Mouse (Mus musculus) lung, adult 2 months (tissue): ENCODE measurements around the gene Tmem151b. TPM values are rescaled to one million over a fixed set of nuclear protein-coding genes. Genes with fewer than 3 reads are reported as not detected.

Source experiments
- DNase-seq: peaks from one replicate; pipeline ENCODE4 v3.0.0; 2022
- H3K4me1 ChIP-seq: fragments of 200-500 bp; 2 replicates; pipeline ENCODE4 v1.6.1; 2011; ENCODE audit warnings: low read length; ENCODE audit not compliant: control insufficient read depth, insufficient read depth
- H3K4me3 ChIP-seq: fragments of 200-500 bp; replicated peaks from 2 replicates; pipeline ENCODE3; 2011; ENCODE audit warnings: low read depth, mild to moderate bottlenecking, control low read depth, low read length; ENCODE audit errors: extremely low read depth
- CTCF ChIP-seq: fragments of 200-500 bp; IDR thresholded peaks from 2 replicates; pipeline ENCODE4 v1.5.1; 2011; ENCODE audit warnings: mild to moderate bottlenecking, low read length, control low read depth; ENCODE audit not compliant: insufficient read depth
- POLR2A ChIP-seq: fragments of 200-500 bp; IDR thresholded peaks from 2 replicates; pipeline ENCODE4 v1.6.1; 2011; ENCODE audit warnings: low read depth, mild to moderate bottlenecking, control low read depth, low read length, borderline replicate concordance; ENCODE audit errors: extremely low read depth
- WGBS: fragments of 180-500 bp; shearing (Covaris S2); methylation state at CpG from one replicate; pipeline ENCODE4 v1.1.7; 2018; 5-methylcytosine and 5-hydroxymethylcytosine counted together
- polyA plus RNA-seq: library from polyadenylated mRNA; depleted of rRNA; stranded (reverse); fragments of >200 nt; gene quantifications from 2 replicates; pipeline ENCODE4 v1.2.3, GENCODE M21; 2012

The Tmem151b gene
- polyA plus RNA-seq, 1 experiment, result 0.11 TPM

DNA sequence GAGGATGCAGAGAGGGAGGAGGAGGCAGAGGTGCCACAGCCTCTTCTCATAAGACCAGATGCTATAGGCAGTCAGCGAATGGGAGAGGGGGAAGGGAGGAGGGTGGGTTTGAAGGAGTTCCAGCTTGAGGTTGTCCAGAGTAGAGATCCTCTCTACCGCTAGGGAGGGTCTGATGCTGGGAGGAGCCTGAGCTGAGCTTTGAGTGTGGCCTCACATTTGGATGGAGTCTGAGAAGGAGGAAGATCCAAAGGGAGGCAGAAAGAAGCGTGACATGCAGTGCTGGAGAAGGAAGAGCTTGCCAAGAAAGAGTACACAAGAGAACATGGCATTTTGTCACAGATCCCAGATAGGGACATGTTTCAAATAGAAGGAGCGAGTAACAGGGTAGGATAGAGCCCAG lies 11.1 kb downstream of the Tmem151b start:
- WGBS, result 49% methylated on average over 4 of the region's 4 CpGs
- no peaks in the 10 kb centered on the region for H3K4me1 ChIP-seq
- no peak overlapping the region for H3K4me3 ChIP-seq
- no peak for TF ChIP-seq CTCF
- no peak for TF ChIP-seq POLR2A
- DNase-seq, result no peak

DNA sequence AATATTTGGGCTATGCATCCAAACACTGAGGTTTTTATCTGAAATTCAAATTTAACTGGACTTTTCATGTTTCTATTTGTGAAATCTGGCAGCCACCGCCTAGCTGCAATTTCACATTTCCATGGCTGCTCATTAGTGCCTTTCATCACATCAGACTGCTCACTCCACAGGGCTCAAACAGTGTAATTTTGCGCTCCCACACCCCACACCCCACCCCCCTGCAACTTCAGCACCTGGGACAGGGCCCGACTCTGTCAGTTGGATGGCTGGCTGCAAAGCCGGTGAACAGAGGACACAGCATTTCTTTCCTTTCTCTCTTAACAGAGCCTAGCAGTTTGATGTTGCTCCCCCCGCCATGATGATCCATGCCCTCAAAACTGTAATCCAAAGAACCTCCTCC lies 13.2 kb downstream of the Tmem151b start:
- H3K4me1 ChIP-seq, result no peaks in the 10 kb centered on the region
- H3K4me3 ChIP-seq, result no peak overlapping the region
- WGBS, result 9% methylated on average over 5 of the region's 5 CpGs
- no peak for DNase-seq
- TF ChIP-seq POLR2A (no peak), CTCF (no peak)

DNA sequence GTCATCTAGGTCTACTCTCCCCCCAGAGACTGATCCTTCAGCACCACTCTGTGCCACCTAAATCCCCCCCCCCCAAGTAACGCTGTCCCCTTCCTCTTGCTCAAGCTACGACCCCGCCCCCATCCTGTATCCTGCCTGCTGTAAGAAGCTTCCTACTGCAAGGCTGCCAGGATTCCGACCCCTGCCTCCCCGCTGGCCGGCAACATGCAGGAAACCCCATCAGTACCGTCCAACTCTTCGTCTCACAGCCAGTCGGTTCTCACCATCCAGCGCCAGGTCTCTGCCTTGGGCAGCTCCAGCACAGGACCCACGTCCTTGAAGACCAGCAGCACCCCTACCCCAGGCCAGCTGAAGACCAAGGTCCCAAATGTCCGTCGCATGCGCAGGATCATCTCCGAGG lies 16.6 kb downstream of the Tmem151b start:
- TF ChIP-seq POLR2A, result no peak
- no peak for TF ChIP-seq CTCF
- Histone ChIP-seq H3K4me1 (no peaks in the 10 kb centered on the region), H3K4me3 (no peak overlapping the region)
- 43% methylated on average over 15 of the region's 15 CpGs for WGBS
- DNase-seq, result no peak

DNA sequence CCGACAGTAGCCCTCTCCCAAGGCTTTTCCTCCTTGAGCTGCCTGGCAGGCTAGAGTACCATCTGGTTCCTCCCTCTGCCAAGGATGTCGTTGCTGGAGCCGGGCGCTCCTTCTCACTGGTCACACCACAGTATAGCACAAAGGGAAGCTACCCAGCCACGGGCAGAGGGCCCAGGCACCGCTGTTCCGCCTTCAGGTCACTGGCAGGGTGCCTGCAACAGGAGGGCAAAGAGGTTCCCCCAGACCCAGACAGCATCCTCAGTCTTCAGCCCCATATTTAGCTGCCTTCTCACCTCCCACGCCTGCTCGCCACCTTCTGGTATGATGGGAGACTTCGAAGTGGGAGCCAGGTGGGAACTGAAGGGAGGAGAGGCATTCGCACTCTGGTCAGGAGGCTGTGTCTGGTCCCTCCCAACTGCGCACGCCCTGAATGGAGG lies 19.1 kb downstream of the Tmem151b start:
- Histone ChIP-seq H3K4me3 (no peak overlapping the region), H3K4me1 (no peaks in the 10 kb centered on the region)
- whole genome bisulfite sequencing, result 34% methylated on average over 13 of the region's 13 CpGs
- no peak for TF ChIP-seq CTCF
- TF ChIP-seq POLR2A, result no peak
- no peak for DNase-seq

DNA sequence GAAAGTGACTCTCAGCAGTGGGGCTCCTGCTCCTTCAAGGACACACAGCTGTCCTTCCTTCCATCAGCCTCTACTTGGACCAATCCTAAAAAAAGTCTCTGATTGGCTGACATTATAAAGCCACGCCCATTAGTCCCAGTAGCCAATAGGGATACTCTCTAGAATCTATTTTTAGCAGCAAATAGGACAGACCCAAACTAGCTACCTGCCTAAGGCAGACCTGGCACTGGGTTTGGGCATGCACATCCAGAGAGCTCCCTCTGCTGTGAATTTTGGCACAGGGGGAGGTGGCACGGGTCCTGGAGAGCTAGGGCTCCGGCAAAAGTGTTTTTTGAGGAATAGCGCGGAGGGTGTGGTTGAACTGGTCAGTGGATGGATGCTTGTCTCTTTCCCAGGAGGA lies 22.9 kb downstream of the Tmem151b start:
- TF ChIP-seq CTCF (no peak), POLR2A (no peak)
- Histone ChIP-seq H3K4me3 (no peak overlapping the region), H3K4me1 (no peaks in the 10 kb centered on the region)
- 24% methylated on average over 5 of the region's 5 CpGs for WGBS
- DNase-seq, result no peak

DNA sequence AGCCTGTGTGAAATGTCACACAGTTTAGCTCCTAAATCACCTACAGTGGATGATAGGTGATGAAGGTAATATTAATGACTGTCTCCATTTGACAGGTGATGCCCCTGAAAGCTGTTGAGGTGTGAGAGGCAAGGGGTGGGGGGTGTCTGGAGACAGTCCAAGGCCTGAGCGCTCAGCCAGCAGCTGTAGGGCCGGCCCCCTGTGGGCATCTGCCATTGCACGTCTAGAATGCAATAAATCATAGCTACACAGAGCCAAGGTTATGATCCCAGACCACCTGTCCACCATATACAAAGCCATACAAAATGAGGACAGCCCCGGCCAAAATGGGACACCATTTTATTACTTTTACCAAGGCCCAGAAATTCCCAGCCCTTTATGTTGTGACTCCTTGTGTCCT lies 24.5 kb downstream of the Tmem151b start:
- Histone ChIP-seq H3K4me1 (no peaks in the 10 kb centered on the region), H3K4me3 (no peak overlapping the region)
- DNase-seq, result no peak
- WGBS, result 61% methylated on average over 4 of the region's 4 CpGs
- TF ChIP-seq CTCF (no peak), POLR2A (no peak)

DNA sequence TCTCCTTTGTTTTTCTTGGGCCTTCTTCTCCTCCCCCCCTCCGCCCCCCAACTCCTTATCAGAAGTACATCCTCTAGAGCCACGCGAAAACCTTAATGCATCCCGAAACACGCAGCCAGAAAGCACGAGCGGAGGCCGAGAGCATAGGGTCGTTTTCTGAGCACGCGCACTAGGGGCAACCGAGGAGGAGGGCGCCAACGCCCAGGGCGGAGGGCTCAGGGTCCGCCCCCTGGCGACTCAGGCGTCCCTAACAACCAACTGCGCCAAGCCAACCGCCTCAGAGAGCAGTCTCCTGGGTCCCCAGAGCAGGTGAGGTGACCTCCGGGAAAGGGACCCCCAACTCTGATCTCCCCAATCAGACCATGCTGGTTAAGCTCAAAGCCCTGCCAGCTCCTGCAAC lies 26.2 kb downstream of the Tmem151b start, which contains the start of gene Tcte1:
Gene Tcte1, plus strand, starts transcription at position 172 of the 400 bp plus-strand sequence.
- TF ChIP-seq CTCF (no peak), POLR2A (no peak)
- no peak within 1 kb of the TSS for H3K4me3 ChIP-seq
- no peaks in the 10 kb centered on the region for H3K4me1 ChIP-seq
- no peak for DNase-seq
- WGBS, result 3% methylated on average over 21 of the region's 21 CpGs

DNA sequence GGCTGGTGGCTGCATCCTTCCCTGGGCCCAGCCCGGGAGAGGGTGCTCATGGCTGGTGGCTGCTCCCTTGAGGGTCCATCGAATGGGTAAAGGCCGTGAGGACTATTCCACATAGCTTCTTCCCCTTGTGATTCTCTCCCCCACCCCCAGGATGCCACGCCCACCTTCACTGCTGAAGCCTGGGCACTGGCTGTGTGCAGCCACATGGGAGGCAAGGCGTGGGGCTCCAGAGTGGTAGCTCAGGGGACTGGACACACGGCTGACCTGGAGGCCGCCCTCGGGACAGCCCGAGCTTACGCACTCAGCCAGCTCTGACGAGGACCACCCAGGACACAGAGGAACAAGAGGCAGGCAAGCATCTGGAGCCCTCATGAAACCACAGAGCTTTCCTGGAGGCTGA lies 29.3 kb downstream of the Tmem151b start:
- no peak for DNase-seq
- 84% methylated on average over 11 of the region's 11 CpGs for WGBS
- no peak for TF ChIP-seq POLR2A
- no peak for TF ChIP-seq CTCF
- Histone ChIP-seq H3K4me1 (no peaks in the 10 kb centered on the region), H3K4me3 (no peak overlapping the region)

DNA sequence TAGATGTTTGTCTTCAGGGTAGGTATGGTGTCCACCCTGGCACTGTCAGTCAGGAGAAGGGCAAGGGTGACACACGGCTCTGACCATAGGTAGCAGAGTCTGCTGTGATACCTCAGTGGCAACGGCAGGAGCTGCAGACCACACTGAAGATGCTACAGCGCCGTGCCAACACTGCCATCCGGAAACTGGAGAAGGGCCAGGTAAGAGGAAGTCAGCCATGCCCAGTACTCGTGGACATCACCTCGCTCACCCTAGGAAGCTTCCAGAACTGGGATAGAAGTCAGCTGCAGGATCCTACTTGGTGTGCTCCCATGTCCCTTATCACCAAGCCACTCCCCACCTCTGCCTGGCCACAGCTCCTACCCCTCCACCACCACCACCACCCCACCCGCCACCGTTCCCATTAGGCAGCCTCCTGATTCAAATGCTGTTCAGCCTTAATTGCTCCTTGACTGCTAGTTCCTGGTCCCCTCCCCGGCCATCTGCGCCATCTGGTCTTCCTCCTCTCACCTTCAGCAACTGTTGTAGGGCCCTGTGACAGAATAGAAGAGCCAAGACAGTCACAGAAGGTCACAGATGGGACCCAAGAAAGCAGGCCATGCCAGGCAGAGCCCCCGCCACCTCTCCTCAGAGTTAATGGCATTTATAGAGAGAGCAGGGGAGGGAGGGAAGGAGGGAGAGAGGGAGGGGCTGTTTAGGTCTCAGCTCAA lies 30.6 kb downstream of the Tmem151b start:
- TF ChIP-seq CTCF, result no peak
- TF ChIP-seq POLR2A, result no peak
- 90% methylated on average over 12 of the region's 12 CpGs for WGBS
- no peak for DNase-seq
- H3K4me3 ChIP-seq, result no peak overlapping the region
- no peaks in the 10 kb centered on the region for H3K4me1 ChIP-seq

DNA sequence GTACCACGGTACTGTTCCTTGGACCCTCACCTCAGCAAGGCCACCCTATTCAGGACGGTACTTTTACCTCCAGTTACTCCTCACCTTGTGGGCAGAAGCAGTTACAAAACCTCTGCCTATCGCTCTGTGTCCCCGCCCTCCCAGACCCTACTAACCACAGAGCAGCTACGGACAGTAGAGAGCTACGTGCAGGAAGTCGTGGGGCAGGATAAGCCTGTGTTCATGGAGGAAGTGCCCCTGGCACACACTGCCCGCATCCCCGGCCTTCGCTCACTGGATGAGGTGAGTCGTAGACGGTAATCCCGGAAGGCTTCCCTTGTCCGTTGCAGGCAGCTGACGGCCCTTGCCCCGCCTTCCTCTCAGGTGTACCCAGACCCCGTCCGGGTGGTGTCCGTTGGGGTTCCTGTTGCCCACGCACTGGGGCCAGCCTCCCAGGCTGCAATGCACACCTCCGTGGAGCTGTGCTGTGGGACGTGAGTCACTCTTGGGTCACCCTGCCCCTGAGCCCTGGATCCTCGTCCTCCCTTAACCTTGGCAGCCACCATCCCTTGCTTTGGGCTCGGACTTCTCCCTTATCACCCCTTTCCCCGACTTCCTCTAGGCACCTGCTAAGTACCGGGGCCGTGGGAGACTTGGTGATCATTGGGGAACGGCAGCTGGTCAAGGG lies 31.8 kb downstream of the Tmem151b start:
- WGBS, result 89% methylated on average over 28 of the region's 28 CpGs
- no peak overlapping the region for H3K4me3 ChIP-seq
- no peak for TF ChIP-seq POLR2A
- no peak for TF ChIP-seq CTCF
- no peaks in the 10 kb centered on the region for H3K4me1 ChIP-seq
- DNase-seq, result no peak
